Mouse (Mus musculus): ENCODE measurements at regions not wholly inside any gene's neighbourhood (a gene's known extent, or its start where the extent isn't known, plus 50 kb on each side); places are given as distances from the start of the nearest gene placed in this dataset.
A peak's percentile ranks its signal among the peaks of the same experiment; 100 is the strongest.

DNA sequence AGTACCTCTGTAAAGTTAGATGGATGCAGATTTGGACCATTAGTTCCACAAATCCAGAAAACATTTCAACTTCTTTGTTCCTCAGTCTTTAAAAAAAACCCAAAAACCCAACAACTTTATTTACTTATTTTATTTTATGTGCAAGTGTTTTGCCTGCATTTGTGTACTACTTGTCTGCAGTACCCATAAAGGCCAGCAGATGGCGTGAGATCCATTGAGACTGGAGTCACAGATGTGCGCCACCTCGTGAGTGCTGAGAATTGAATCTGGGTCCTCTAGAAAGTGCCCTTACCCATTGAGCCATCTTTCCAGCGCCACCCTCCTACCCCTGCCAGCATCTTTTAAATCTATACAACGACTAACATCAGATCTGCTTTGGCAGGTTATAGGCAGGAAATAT, 53.0 kb downstream of the Gm12689 start:
- DNase-seq (ENCODE audit: low spot score) = no peak

DNA sequence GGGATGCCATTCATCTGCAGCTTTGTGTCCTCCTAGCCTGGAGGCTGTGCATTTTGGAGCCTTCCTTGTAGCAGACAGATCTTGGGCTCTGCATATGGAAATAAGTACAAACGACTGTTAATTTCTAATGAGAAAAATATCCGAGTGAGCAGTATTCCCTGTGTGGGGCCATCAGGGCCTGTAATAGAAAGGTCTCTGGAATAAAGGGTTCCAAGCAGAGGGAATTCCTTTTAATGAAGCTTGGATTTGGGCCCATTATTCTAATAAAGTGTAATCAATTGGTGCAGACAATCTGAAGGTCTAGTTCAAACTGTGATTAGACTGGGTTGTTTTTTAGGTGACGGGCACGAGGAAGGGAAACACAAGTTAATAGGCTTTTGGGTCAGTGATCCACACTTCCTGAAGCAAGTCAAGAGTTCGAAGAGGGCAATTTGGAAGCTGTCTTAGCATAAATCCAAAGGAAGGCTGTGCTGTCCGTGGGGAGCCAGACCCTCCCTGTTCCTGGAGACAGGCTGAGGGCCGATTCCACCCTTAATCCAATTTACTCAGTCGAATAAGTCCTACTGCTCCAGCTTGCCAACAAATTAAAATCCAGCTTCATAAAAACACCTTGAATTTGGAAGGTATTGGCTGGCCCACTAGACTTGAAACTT, 57.5 kb downstream of the Gm12689 start:
- DNase-seq (ENCODE audit: low spot score) = no peak

DNA sequence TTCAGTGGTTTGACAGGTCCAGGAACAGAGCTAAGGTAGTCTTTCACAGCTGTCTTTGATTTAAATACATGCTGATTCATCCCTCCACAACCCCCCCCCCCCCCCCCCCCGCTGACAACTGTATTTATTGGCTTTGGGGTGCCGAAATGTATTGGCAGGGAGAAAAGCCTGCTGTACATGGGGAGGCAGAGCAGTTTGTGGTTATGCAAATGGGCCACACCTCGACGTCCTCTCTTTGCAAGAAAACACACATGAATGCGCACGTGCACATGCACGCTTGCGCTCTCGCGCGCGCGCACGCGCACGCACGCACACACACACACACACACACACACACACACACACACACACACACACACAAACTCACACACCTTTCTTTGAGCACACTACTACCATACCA, 58.5 kb downstream of the Gm12689 start:
- no peak for DNase-seq (ENCODE audit: low spot score)

DNA sequence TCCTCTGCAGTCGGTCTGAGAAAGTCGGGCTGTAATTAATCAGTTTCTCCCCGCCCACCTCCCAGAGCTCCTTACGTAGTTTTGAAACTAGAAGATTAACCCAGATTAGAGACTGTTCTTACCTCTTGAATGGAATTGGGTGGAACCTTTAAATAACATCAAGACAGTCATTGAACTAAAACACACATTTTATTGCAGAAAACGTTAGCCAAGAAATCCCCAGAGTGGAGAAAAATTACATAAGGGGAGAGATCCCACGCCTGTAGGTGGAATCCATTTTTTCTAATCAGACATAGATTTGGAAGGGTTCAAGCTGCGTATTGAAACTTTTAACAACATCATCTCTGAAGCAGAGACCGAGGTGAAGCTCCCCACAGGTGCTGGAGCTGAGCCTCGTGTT, 59.1 kb downstream of the Gm12689 start:
- no peak for DNase-seq (ENCODE audit: low spot score)

DNA sequence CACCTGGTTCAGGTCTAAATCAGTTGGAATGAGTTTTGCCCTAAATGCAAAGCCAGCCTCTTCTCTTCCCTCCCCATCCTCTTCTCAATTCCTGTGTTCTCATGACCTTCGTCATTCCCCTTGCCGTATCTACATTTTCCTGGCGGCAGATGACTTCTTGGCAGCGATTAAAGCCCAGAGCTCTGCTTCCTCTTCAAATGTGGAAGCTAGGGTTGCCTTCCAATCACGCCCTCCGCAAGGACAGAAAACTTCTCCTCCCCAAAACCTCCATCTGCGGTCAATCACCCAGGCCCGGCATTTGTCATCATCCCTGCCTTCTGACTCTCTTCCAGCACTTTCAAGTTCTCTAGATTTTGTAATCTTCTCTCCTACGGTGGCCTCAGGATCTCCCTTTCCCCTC, 72.3 kb downstream of the Gm12689 start:
- no peak for DNase-seq (ENCODE audit: low spot score)

DNA sequence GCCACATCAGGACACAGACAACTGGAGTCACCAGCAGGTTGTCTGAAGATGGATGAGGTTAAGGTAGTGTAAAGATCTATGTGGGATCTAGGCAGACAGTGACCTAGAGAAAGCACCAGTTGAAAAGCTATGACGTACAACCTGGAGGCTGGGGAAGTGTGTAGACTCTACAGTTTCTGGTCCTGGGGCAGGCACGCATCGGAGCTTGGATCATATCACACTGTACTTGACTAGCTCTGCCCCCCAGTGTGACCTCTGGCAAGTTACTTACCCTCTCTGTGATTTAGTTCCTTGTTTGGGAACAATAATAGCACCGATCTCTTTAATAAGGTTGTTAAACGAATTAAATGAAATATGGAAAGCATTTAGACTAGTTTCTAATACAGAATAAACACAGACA, 75.5 kb downstream of the Gm12689 start:
- no peak for DNase-seq (ENCODE audit: low spot score)

DNA sequence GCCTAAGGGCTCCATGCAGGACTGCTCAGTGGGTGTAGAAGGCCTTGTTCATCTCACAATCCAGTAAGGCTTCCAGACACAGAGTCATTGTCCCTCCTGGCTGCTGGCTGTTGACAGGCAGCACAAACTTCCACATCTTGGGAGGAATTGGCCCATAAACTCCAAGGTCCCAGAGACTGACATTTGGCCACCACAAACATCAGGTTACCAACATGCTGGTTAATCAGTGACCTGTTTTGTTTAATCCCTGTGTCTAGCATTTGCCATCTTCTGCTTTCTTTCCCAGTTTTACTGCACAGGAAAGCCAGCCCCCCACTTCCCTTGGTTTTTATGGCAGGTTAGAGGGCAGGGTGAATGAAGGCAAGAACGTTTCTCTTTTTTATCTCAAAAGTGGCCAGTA, 80.5 kb downstream of the Gm12689 start:
- no peak for DNase-seq (ENCODE audit: low spot score)

DNA sequence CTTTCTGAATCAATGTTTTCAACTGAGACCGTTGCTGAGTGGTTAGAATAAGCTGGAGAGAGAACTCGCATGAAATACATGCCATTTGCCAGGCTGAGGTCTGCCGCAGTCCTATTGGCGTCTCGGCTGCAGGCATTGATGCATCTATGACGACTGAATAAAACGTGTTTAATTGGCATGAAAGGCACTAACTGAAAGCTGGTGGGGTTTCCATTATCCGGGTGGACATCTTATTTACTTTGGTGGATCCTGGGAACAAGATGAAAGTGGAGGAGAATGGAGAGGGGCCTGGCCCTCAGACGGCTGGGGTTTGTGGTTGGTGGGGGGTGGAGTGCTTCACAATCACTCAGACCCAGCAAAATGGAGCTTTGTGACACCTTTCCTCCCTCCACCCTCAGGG, 81.2 kb downstream of the Gm12689 start:
- DNase-seq (ENCODE audit: low spot score) = no peak

DNA sequence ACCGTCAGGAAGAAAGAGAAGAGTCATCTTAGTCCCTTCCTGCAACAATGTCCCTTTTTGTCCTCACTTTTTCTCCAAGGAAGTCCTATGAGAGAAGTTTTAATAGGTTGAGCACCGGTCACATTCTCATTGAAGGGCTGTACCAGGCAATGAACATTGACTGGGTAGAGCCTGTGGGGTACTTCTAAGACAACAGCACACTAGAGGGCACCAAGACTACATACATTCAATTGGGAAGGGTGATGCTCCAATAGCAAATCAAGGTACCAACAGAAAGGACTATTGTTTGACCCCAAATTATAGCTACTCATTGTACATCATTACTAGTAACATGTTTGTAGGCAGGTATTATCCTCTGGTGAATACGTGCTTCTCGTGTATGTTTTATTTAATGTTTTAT, 84.3 kb downstream of the Gm12689 start:
- DNase-seq (ENCODE audit: low spot score) = peak; percentile 20

DNA sequence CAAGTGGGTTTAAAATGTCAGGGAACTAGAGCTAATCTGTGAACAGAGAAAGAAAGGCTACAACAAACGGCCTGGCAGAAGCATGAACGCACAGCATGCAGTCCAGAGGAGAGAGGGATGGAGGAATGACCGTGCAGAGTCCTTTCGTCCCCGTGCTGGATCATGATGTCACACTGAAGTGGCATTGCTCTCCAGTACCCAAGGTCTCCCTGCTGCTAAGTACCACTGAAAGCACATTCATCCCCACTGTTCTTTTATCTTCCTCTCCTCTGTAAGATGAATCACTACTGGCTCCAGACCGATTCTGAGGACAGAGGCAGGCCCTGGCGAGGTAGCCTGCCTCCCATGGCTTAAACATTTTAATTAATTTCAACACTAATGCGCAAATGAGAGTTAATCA, 89.7 kb downstream of the Gm12689 start:
- no peak for DNase-seq (ENCODE audit: low spot score)

DNA sequence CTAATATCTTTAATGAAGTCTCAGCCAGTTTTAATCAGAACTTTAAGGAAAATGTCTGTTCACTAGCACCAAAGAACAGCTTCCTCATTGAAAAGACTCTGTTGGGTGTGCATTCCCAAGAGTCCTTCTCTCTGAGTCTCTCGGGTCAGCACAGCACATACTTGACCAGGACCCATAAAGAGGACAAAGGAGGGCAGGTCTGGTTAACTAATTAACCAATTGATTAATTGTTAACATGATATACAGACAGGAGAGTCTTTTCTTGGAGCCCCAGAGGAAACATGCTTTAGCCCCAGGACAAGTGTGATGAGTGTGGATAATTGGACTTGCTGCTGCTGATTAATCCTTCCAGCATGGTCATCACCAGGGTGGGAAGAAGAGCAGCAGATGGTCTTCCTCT, 93.7 kb downstream of the Gm12689 start:
- no peak for DNase-seq (ENCODE audit: low spot score)

DNA sequence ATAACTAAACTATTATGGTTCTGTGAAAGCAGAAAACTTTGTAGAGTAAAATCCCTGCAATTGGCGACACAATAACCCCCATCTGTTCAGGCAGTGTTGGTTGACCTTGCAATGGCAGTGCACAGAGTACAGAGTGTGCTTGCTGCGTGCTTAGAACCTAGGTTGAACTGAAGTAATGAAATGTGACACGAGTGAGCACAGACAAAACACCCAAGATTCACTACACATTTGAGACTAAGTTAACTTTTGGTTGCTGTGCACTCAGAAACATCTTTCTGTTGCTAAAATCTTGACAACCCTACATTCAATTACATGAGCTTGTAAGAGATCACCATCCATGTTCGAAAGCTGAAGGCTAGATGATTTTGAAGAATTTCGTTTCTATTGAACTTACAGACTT, 97.3 kb downstream of the Gm12689 start:
- no peak for DNase-seq (ENCODE audit: low spot score)

DNA sequence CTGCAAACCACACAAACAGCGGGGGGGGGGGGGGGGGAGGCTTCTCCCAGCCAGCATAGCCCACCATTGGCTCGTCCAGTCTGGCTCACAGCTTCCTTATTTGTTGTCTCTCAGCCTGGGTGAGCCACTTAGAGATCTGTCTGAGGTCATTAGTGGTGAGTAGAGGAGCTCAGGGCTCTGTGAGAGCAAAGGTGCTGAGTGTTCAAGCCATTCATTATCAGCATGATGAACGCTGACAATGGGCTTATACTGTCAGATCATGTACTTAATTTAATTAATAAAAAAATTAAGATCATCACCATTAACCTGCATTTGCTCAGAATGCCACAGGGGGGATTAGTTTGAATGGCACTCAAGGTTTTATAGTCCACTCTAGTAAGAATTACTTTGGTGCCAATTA, 98.5 kb downstream of the Gm12689 start:
- DNase-seq (ENCODE audit: low spot score) = no peak

DNA sequence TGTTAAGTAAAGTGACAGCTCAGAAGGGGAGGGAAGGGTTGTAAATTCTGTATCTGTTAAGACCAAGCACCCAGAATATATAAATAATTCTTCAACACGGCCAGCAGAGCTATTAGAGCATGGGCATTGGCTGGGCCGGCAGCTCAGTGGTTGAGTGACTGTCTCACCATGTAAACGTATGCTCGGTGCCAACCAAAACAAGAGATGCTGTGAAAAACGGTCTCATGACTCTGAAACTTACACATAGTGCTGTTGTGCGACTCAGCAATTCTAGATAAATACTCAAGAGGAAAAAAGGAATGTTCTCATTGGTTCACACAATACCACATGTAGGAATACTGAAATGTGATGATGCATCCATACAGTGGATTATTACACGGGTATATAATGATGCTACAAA, 111.8 kb downstream of the Gm12689 start:
- no peak for DNase-seq (ENCODE audit: low spot score)

DNA sequence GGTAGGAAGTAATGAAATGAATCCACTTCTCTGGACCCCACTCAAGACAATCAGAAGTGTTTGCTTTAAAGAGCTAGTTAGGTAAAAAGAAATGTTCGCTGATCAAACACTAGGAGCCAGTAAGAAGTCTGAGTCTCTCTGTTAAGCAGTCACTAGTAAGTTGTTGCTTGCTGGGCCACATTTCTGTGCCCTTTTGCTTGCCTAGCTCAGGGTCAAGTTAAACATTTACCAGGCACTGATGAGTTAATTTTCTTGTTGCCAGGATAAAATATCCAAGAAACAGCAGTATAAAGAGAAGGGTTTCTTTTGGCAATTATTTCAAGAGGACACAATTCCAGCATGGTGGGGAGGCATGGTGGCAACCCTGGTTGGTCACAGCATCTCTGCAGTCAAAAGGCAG, 127.7 kb downstream of the Gm12689 start:
- no peak for DNase-seq (ENCODE audit: low spot score)

DNA sequence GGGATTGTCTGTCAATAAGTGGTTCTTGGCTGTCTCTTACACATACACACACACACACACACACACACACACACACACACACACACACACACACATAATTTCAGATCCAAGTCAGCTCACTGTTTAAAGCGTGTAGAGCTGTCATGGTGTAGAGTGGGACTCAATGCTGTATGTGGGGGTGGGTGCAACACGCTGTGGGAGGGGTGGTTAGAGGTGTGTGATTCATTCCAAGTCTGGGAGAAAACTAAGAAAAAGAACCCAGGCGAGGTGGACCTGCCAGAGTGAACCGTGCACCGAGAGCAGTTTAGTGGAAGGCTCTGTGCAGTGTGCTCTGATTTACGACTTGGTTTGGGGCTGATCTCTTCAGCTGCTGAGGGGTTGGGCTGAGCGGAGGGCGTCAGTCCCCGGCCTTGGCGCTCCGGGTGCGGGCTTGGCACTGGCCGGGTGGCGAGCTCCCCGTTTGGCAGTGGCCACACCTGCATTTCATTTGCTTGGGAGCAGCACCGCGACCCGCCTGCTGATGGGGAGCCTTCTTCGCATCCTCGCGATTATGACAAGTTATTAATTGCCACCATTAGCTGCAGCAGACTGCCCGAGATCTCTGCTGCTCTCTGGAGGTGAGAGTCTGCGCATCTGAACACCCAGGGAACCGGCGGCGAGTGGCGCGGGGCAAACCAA, 149.5 kb downstream of the Gm12689 start:
- peak; percentile 10 for DNase-seq (ENCODE audit: low spot score)

DNA sequence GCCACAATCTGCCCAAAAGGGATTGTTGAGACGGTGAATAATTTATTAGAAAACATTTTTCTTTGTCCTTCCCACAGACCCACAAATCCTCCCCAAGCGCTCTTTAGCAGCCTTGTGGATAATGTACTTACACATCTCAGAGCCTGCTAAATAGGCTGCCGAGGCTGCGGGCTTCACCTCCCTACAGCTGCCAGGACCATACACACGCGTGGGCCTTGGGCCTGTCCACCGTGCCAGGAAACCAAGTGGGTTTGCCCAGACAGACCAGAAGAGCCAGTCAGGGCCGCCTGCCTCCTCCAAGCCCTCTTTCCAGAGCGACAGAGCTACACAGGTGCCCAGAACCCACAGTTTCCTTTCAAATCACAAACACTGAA, 150.0 kb downstream of the Gm12689 start:
- DNase-seq (ENCODE audit: low spot score) = no peak

DNA sequence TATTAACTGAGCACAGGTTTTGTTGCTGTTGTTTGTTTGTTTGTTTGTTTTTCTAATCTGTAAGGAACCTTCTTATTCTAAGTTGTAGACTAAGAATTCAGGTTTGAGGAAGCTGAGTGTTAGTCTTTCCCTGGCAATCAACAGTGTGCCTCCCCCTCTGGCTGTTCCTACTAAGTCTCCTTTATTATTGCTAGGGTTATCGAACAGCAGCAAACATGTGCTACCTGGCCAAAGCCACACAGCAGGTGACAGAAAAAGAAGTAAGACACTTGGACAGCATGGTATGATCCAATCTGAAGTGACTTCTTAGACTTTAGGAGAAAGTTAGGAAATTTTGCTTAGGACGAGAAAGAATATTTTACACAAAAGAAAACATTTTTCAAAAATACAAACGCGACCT, 163.3 kb downstream of the Gm12689 start:
- DNase-seq (ENCODE audit: low spot score) = no peak

DNA sequence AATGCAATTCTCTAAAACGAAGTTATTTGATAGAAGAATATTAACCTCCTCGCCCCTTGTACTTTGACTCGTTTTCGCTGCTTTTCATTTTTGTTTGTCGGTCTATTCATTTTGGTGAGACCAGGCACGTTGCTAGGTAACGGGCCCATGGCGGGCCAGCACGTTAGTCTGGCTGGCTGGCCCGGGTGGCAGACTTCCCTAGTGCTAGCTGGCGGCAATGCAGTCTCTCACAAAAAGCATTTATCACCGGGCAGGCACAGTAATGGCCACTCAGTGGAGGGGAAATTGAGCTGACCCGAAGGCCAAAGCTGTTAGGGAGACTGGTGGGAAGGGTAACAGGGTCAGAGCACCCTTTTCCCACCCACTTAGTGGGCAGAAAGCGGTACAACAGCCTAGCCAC, 163.7 kb downstream of the Gm12689 start:
- peak; percentile 44 for DNase-seq (ENCODE audit: low spot score)

DNA sequence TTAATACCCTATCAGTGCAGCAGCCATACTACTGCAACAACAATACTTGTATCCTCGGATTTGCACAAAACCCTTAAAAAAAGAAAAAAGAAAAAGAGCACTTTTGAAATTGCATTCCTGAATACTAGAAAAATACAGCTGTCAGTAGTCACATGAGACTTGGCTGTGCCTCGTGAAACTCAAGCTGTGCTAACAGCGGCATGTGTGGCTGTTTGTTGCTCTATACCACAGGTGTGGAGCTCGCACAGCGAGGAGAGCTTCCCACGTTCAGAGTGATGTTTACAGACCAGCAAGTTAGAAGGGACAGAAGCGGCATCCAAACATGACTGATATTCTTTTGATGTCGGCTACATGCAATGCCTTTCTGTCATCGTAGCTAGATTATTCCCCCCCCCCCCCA, 169.8 kb downstream of the Gm12689 start:
- no peak for DNase-seq (ENCODE audit: low spot score)

DNA sequence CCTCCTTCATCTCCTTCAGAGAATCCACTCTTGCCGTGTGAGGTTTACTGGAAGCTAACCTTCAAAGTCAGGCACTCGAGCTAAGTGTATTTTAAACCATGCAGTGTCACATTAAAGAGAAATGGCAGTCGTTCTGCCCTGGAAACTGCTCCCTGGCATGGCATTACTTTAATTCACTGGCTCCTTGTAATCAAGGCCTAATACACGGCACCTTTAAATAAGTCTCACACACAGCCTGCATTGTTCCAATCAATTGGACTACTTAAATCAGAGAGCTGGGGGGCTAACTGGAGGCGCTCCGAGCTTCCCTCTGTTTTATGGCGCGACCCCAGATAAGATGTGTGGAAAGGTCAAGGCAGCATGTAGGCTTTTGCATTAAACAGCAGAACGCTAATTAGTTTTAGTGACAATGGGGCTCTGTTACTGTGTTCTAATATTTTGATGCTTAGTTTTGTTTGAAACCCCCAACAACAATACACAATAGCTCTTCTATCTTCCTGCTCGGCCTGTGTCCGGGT, 180.1 kb downstream of the Gm12689 start:
- no peak for DNase-seq (ENCODE audit: low spot score)

DNA sequence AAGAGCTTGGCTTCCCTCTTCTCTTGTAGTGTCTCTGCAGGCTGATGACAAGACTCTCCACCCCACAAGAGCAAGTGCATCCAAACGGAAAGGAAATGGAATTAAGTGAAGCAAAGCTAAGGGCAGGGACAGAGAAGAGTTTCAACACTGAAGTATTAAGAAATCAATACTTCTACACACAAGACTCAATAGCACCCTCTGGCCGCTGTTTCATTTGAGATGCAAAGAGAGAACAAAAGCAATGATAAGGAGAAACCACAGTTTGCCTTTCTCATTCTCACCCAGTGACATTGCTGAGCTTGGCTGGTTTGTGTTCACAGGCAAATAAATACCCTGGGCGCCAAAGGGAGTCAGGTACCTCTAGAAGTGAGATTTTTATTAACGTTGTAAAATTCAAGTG, 171.8 kb upstream of the Foxd3 start:
- DNase-seq (ENCODE audit: low spot score) = no peak

DNA sequence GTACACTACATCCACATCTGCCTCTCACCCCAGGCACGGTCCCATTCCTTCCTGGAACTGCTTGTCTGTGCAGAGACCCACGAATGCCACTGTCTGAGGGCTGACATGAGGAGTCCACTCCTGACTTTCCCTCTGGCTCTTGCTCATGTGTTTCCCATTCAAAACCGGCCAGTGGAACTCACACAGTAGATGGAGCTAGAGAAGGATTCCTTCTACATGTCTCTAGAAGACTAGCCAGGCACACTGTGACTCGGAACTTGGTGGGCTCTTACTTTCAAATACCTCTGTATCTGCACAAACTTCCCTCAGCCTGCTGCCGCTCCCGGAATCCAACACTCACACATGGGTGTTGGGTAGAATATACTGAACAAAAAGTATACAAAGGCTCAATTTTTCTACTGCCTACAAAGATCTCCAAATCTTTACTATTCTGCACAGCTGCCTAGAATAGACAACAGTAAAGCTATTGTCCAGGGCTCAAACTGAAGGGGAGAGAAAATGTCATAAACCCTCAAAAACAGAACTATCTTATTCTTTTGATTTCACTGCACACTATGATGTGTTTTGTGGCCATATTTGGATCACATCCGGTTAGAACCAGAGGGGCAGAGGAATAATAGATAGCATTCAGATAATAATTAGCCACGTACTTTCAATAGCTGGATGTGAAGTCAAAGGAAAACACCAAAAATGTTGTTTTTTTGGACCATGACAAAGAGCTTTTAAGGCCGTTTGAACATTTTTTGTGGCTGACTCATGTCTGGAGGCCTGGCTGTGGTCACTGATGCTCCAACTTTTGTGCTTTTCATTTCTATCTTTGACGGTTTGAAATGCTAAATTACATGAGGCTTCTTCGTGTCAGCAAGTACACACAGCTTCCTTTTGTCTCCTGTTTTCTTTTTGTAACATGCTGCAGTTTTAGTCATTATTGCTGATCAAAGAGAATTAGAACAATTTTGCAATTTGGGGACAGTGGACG, 164.3 kb upstream of the Foxd3 start:
- peak; percentile 12 for DNase-seq (ENCODE audit: low spot score)
